Mouse (Mus musculus) v-Abl transformed pro-B cells (cell line): ENCODE measurements at regions not wholly inside any gene's neighbourhood (a gene's known extent, or its start where the extent isn't known, plus 50 kb on each side); places are given as distances from the start of the nearest gene placed in this dataset.
"Not testable (repeated sequence)": the region's sequence is repeated elsewhere in the genome, so short reads cannot be mapped to it uniquely, and the experiment has no call there.

Experiments used
- in situ Hi-C, 2 experiments: fragments of 400-800 bp; cut with MboI; formaldehyde crosslinking; loops; one replicate each; pipeline ENCODE4 v1.15.1; 2025; ENCODE audit not compliant: unreplicated experiment in 2 of 2

GRCm38 (mm10) chr13:82007222-82007621 is 224.3 kb downstream of the Cetn3 start:
- in situ Hi-C loops, result no loop called here

- in situ Hi-C loops, result loop anchor here (10.0 to 25.0 kb wide), 2 partner anchors 1615 to 1623 kb away; no protein-coding TSS in a partner anchor
Observed at GRCm38 (mm10) chr13:82039623-82040022, 256.7 kb downstream of the Cetn3 start.

- in situ Hi-C loops, result no loop called here
Observed at GRCm38 (mm10) chr13:82058131-82058731, 275.4 kb downstream of the Cetn3 start.

- in situ Hi-C loops, result no loop called here
Observed at GRCm38 (mm10) chr13:82058872-82059271, 276.0 kb downstream of the Cetn3 start.

- in situ Hi-C loops, result no loop called here
Observed at GRCm38 (mm10) chr13:82059498-82059897, 276.6 kb downstream of the Cetn3 start.

GRCm38 (mm10) chr13:82063880-82064279 is 281.0 kb downstream of the Cetn3 start:
- in situ Hi-C loops, result not testable (repeated sequence)

- in situ Hi-C loops, result no loop called here
Observed at GRCm38 (mm10) chr13:82066174-82066573, 283.3 kb downstream of the Cetn3 start.

- in situ Hi-C loops, result no loop called here
Observed at GRCm38 (mm10) chr13:82066674-82067270, 283.9 kb downstream of the Cetn3 start.

GRCm38 (mm10) chr13:82072449-82072848 is 289.6 kb downstream of the Cetn3 start:
- in situ Hi-C loops, result no loop called here

GRCm38 (mm10) chr13:82073343-82073742 is 290.5 kb downstream of the Cetn3 start:
- in situ Hi-C loops, result no loop called here

GRCm38 (mm10) chr13:82081375-82081774 is 298.5 kb downstream of the Cetn3 start:
- in situ Hi-C loops, result no loop called here

GRCm38 (mm10) chr13:82087635-82088034 is 304.8 kb downstream of the Cetn3 start:
- in situ Hi-C loops, result no loop called here

- in situ Hi-C loops, result loop anchor here in 1 of 2 experiments (10.0 kb wide), 1 partner anchor 1563 kb away; no protein-coding TSS in a partner anchor
Observed at GRCm38 (mm10) chr13:82092186-82092585, 309.3 kb downstream of the Cetn3 start.

GRCm38 (mm10) chr13:82106032-82106431 is 323.2 kb downstream of the Cetn3 start:
- in situ Hi-C loops, result no loop called here

- in situ Hi-C loops, result no loop called here
Observed at GRCm38 (mm10) chr13:82129777-82130735, 347.2 kb downstream of the Cetn3 start.
